Mouse (Mus musculus): ENCODE data around the gene Abhd11. TPM values are rescaled to one million over a fixed set of nuclear protein-coding genes. Genes with fewer than 3 reads are reported as not detected.

Gene Abhd11
- polyA plus RNA-seq, 1 experiment: 78.4 TPM

DNA sequence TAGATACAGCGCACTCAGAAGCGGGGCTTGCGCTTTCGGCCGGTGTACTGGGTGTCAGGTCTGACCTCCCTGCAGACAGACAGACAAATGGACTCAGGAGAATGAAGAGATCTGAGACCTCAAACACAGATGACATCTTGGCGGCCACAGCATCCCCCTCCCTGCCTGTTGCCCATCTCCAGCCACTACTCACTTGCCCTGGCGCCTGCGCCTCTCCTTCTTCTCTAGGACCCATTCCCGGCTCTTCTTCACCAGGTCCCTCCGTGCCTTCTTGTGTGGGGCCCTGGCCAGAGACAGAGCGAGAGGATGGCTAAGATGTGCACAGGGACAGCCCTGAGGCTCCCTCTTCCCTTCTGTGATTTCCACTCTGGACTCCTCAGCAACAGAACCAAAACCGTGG, 44.4 kb downstream of the Abhd11 start:
- Histone ChIP-seq H3K4me3 (replicated peaks; ENCODE audit: extremely low read depth, low read depth, low read length) (no peak overlapping the region), H3K4me1 (ENCODE audit: control insufficient read depth, insufficient read depth, low read length) (no peaks in the 10 kb centered on the region)
- 82% methylated on average over 12 of the region's 12 CpGs for WGBS
- TF ChIP-seq POLR2A (IDR thresholded peaks at IDR 0.05; ENCODE audit: borderline replicate concordance, extremely low read depth, low read depth, low read length) (no peak), CTCF (IDR thresholded peaks at IDR 0.05; ENCODE audit: insufficient read depth, low read length) (no peak)
- DNase-seq: no peak

Other genes with a start within 250 kb of the Abhd11 start
- gene Tmem270, start 102.4 kb upstream of the Abhd11 start, polyA plus RNA-seq (2012; rRNA removed): not detected in 2 replicates
- not detected in 2 replicates for gene Cldn13, start 93.6 kb upstream of the Abhd11 start, polyA plus RNA-seq (2012; rRNA removed)
- gene Mettl27, start 76.8 kb upstream of the Abhd11 start, polyA plus RNA-seq (2012; rRNA removed): 16.3 and 23.2 TPM in 2 replicates
- 9.2 and 18.9 TPM in 2 replicates for gene Cldn4, start 62.2 kb upstream of the Abhd11 start, polyA plus RNA-seq (2012; rRNA removed)
- gene Cldn3, start 22.9 kb upstream of the Abhd11 start, polyA plus RNA-seq (2012; rRNA removed): 333 and 552 TPM in 2 replicates
- gene Stx1a, start 14.3 kb downstream of the Abhd11 start, polyA plus RNA-seq (2012; rRNA removed): 10.6 and 11.7 TPM in 2 replicates
- 30.7 and 31.5 TPM in 2 replicates for gene Dnajc30, start 55.0 kb downstream of the Abhd11 start, polyA plus RNA-seq (2012; rRNA removed)
- gene Bud23, start 55.8 kb downstream of the Abhd11 start, polyA plus RNA-seq (2012; rRNA removed): 51.3 and 56.4 TPM in 2 replicates
- 2.3 and 3.0 TPM in 2 replicates for gene Vps37d, start 69.1 kb downstream of the Abhd11 start, polyA plus RNA-seq (2012; rRNA removed)
- 17.8 and 28.5 TPM in 2 replicates for gene Mlxipl, start 80.7 kb downstream of the Abhd11 start, polyA plus RNA-seq (2012; rRNA removed)
- gene Tbl2, start 140.5 kb downstream of the Abhd11 start, polyA plus RNA-seq (2012; rRNA removed): 8.1 and 8.3 TPM in 2 replicates
- gene Bcl7b, start 159.1 kb downstream of the Abhd11 start, polyA plus RNA-seq (2012; rRNA removed): 37.3 and 42.9 TPM in 2 replicates
- gene Baz1b, start 178.1 kb downstream of the Abhd11 start, polyA plus RNA-seq (2012; rRNA removed): 22.2 and 23.4 TPM in 2 replicates
- 0.22 and 0.95 TPM in 2 replicates for gene Fzd9, start 242.1 kb downstream of the Abhd11 start, polyA plus RNA-seq (2012; rRNA removed)

Measured in lung, adult 2 months (tissue).